12 mouse cellular contexts compared by ENCODE assay signal in the genomic region with DNA sequence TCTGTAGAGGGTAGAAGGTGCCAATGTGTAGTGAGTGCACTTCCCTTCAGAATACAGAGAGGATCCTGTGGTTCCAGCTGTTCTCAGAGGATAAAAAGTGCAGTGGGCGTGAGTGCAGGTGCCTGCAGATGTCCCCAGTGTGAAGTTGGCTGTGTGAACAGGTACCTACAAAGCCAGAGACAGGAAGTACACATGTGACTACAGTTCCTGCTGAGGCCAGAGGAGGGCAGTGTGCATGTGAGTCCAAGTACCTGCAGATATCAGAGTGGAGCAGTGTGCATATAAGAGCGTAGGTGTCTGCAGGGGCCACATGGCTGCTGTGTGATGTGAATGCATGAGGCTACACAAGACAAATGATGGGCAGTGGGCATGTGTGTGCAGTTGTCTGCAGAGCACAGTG.
DNase-seq lines count a peak whose midpoint lies in the region; ATAC-seq and TF ChIP-seq lines count a peak whose summit lies in the region.
"Had no signal": no experiment of that assay in that cellular context is flagged by ENCODE, and none has a peak within 500 bp of the region (broad histone marks: within the 10 kb centered on the region; RNA-seq: fewer than 3 reads in every experiment).

No protein-coding gene starts in this region.

- no peak overlapping the region for H3K4me2 ChIP-seq in kidney, embryonic 15.5 days
- H3K4me2 ChIP-seq: embryonic facial prominence, embryonic 13.5 days; intestine, embryonic 15.5 days; limb, embryonic 13.5 days; midbrain, embryonic 12.5 days had no signal

- 82% methylated on average over 2 of the region's 2 CpGs for WGBS in kidney, embryonic 15.5 days
- 65% methylated on average over 2 of the region's 2 CpGs for WGBS in bone marrow, adult 2 months

- TF ChIP-seq POLR2A in bone marrow, adult 2 months (IDR thresholded peaks at IDR 0.05; ENCODE audit: borderline replicate concordance, control insufficient read depth, low read depth, low read length), result no peak

- H3K36me3 ChIP-seq in kidney, embryonic 15.5 days, result no peaks in the 10 kb centered on the region
- H3K36me3 ChIP-seq: embryonic facial prominence, embryonic 13.5 days; intestine, embryonic 15.5 days; limb, embryonic 13.5 days; midbrain, embryonic 12.5 days had no signal

- no peaks in the 10 kb centered on the region for H3K9me3 ChIP-seq in kidney, embryonic 15.5 days (replicated peaks)
- H3K9me3 ChIP-seq: embryonic facial prominence, embryonic 13.5 days; intestine, embryonic 15.5 days; limb, embryonic 13.5 days; midbrain, embryonic 12.5 days had no signal

- no peaks in the 10 kb centered on the region for H3K27me3 ChIP-seq in kidney, embryonic 15.5 days
- H3K27me3 ChIP-seq: embryonic facial prominence, embryonic 13.5 days; intestine, embryonic 15.5 days; limb, embryonic 13.5 days; midbrain, embryonic 12.5 days had no signal

- peak; percentile 6 to 23 for DNase-seq in kidney, postnatal 4 days
- DNase-seq in spleen, postnatal 4 days (ENCODE audit: low spot score in 2 of 2), result peak; percentile 7 to 58
- no peak for DNase-seq in adrenal gland, postnatal 4 days (ENCODE audit: low spot score in 2 of 2)
- no peak for DNase-seq in retina, postnatal 1 day
- DNase-seq in adrenal gland, postnatal 10 days, result no peak

- no peak for ATAC-seq in kidney, embryonic 15.5 days (replicated peaks; ENCODE audit: low FRiP score)
- ATAC-seq in CD4-positive, CD25-positive, alpha-beta regulatory T cell, adult 4 months, result peak; percentile 95
- ATAC-seq: intestine, embryonic 15.5 days had no signal

- H3K27ac ChIP-seq in kidney, embryonic 15.5 days, result no peak overlapping the region
- no peak overlapping the region for H3K27ac ChIP-seq in bone marrow, adult 2 months (ENCODE audit: control insufficient read depth, insufficient read depth, low read depth, low read length, poor library complexity)
- H3K27ac ChIP-seq: embryonic facial prominence, embryonic 13.5 days; intestine, embryonic 15.5 days; limb, embryonic 13.5 days; midbrain, embryonic 12.5 days had no signal

- no peak overlapping the region for H3K9ac ChIP-seq in kidney, embryonic 15.5 days
- H3K9ac ChIP-seq: embryonic facial prominence, embryonic 13.5 days; intestine, embryonic 15.5 days; limb, embryonic 13.5 days; midbrain, embryonic 12.5 days had no signal

- H3K4me3 ChIP-seq in kidney, embryonic 15.5 days (replicated peaks), result no peak overlapping the region
- no peak overlapping the region for H3K4me3 ChIP-seq in bone marrow, adult 2 months (replicated peaks; ENCODE audit: control insufficient read depth, low read depth, low read length)
- H3K4me3 ChIP-seq: embryonic facial prominence, embryonic 13.5 days; intestine, embryonic 15.5 days; limb, embryonic 13.5 days; midbrain, embryonic 12.5 days had no signal

- peak; percentile 36; the same call in 1 of the 2 replicates for TF ChIP-seq CTCF in bone marrow, adult 2 months (IDR thresholded peaks at IDR 0.05; ENCODE audit: control insufficient read depth, insufficient read depth, low read length)

- H3K4me1 ChIP-seq in kidney, embryonic 15.5 days, result no peaks in the 10 kb centered on the region
- no peaks in the 10 kb centered on the region for H3K4me1 ChIP-seq in bone marrow, adult 2 months (ENCODE audit: control insufficient read depth, insufficient read depth, low read length)
- H3K4me1 ChIP-seq: embryonic facial prominence, embryonic 13.5 days; intestine, embryonic 15.5 days; limb, embryonic 13.5 days; midbrain, embryonic 12.5 days had no signal

Comparison
In these comparisons a context has a peak if more than half of its experiments do, and no peak if none do; other contexts are left out.
1. DNase-seq: peak in kidney, postnatal 4 days (2 of 2) and spleen, postnatal 4 days (2 of 2); none in adrenal gland, postnatal 4 days (0 of 2), retina, postnatal 1 day (single experiment) and adrenal gland, postnatal 10 days (single experiment).